8 mouse cellular contexts compared by ENCODE assay signal in genomic region chr19:46044271-46044992, GRCm38 (mm10). TPM values are rescaled to one million over a fixed set of nuclear protein-coding genes. Genes with fewer than 3 reads are reported as not detected.
DNase-seq lines count a peak whose midpoint lies in the region; ATAC-seq and TF ChIP-seq lines count a peak whose summit lies in the region.

Gene Pprc1 (plus strand): TSS chr19:46044886.

- H3K4me1 ChIP-seq in G1E (ENCODE audit: insufficient read depth, low read depth, low read length) = peaks cover 71% of the 10 kb centered on the region
- H3K4me1 ChIP-seq in cortical plate, adult 2 months (ENCODE audit: control insufficient read depth, insufficient read depth, low read length) = peaks cover 23% of the 10 kb centered on the region
- H3K4me1 ChIP-seq in intestine, embryonic 15.5 days (replicated peaks) = peaks cover 53% of the 10 kb centered on the region
- H3K4me1 ChIP-seq in limb, embryonic 14.5 days (ENCODE audit: control insufficient read depth, insufficient read depth, low read length) = peaks cover 58% of the 10 kb centered on the region
- peaks cover 56% of the 10 kb centered on the region for H3K4me1 ChIP-seq in neural tube, embryonic 12.5 days

- TF ChIP-seq POLR2A in cortical plate, adult 2 months (IDR thresholded peaks at IDR 0.05; ENCODE audit: extremely low read depth, insufficient read depth, low read length) = no peak
- no peak for TF ChIP-seq POLR2A in limb, embryonic 14.5 days (IDR thresholded peaks at IDR 0.05; ENCODE audit: borderline replicate concordance, extremely low read depth, insufficient read depth, insufficient read length)

- peak within 1 kb of the TSS; percentile 96 for H3K27ac ChIP-seq in cortical plate, adult 2 months (ENCODE audit: insufficient read depth, low read length)
- H3K27ac ChIP-seq in intestine, embryonic 15.5 days = peak within 1 kb of the TSS; percentile 98
- H3K27ac ChIP-seq in limb, embryonic 14.5 days (replicated peaks; ENCODE audit: low read depth, low read length) = peak within 1 kb of the TSS; percentile 96
- peak within 1 kb of the TSS; percentile 97 for H3K27ac ChIP-seq in neural tube, embryonic 12.5 days

- TF ChIP-seq CTCF in G1E (IDR thresholded peaks at IDR 0.05; ENCODE audit: low read depth, low read length) = no peak
- TF ChIP-seq CTCF in cortical plate, adult 2 months (IDR thresholded peaks at IDR 0.05; ENCODE audit: extremely low read depth, insufficient read depth, low read length) = no peak

- WGBS in intestine, embryonic 15.5 days = 1% methylated on average over 34 of the region's 34 CpGs
- WGBS in limb, embryonic 14.5 days = 2% methylated on average over 13 of the region's 34 CpGs
- WGBS in neural tube, embryonic 12.5 days = under 1% methylated on average over 34 of the region's 34 CpGs

- H3K27me3 ChIP-seq in G1E (ENCODE audit: insufficient read depth, low read length) = no peaks in the 10 kb centered on the region; the same call in 1 of the 2 replicates
- no peaks in the 10 kb centered on the region for H3K27me3 ChIP-seq in intestine, embryonic 15.5 days (replicated peaks)
- no peaks in the 10 kb centered on the region for H3K27me3 ChIP-seq in limb, embryonic 14.5 days (ENCODE audit: control insufficient read depth, insufficient read depth, low read length)
- no peaks in the 10 kb centered on the region for H3K27me3 ChIP-seq in neural tube, embryonic 12.5 days (replicated peaks)

- H3K4me3 ChIP-seq in G1E (ENCODE audit: low read depth, low read length) = peak within 1 kb of the TSS; percentile 96
- peak within 1 kb of the TSS; percentile 77 for H3K4me3 ChIP-seq in cortical plate, adult 2 months (ENCODE audit: insufficient read depth, low read length)
- peak within 1 kb of the TSS; percentile 100 for H3K4me3 ChIP-seq in intestine, embryonic 15.5 days (replicated peaks)
- peak within 1 kb of the TSS; percentile 78 for H3K4me3 ChIP-seq in limb, embryonic 14.5 days (replicated peaks; ENCODE audit: low read length)
- peak within 1 kb of the TSS; percentile 94 for H3K4me3 ChIP-seq in neural tube, embryonic 12.5 days

- peak within 1 kb of the TSS; percentile 89 for H3K4me2 ChIP-seq in intestine, embryonic 15.5 days (replicated peaks)
- peak within 1 kb of the TSS; percentile 99 for H3K4me2 ChIP-seq in limb, embryonic 14.5 days (replicated peaks; ENCODE audit: low read depth, low read length, severe bottlenecking)
- peak within 1 kb of the TSS; percentile 92 for H3K4me2 ChIP-seq in neural tube, embryonic 12.5 days (replicated peaks)

- peaks cover 29% of the 10 kb centered on the region for H3K36me3 ChIP-seq in G1E (replicated peaks)
- H3K36me3 ChIP-seq in intestine, embryonic 15.5 days = no peaks in the 10 kb centered on the region
- H3K36me3 ChIP-seq in limb, embryonic 14.5 days (ENCODE audit: control insufficient read depth, insufficient read depth, low read length) = no peaks in the 10 kb centered on the region
- no peaks in the 10 kb centered on the region for H3K36me3 ChIP-seq in neural tube, embryonic 12.5 days

- peak within 1 kb of the TSS; percentile 98 for H3K9ac ChIP-seq in intestine, embryonic 15.5 days
- H3K9ac ChIP-seq in limb, embryonic 14.5 days (ENCODE audit: low read depth, low read length, severe bottlenecking) = peak within 1 kb of the TSS; percentile 87
- peak within 1 kb of the TSS; percentile 97 for H3K9ac ChIP-seq in neural tube, embryonic 12.5 days

- DNase-seq in 3134 (ENCODE audit: extremely low read depth, insufficient read length, low spot score) (peak; percentile 62), G1E (ENCODE audit: low spot score) (peak; percentile 69)
- peak; percentile 59 to 66 for DNase-seq in gastrocnemius, postnatal 4 days (ENCODE audit: low spot score in 2 of 2)
- DNase-seq in limb, embryonic 14.5 days (ENCODE audit: low spot score) = peak; percentile 81
- DNase-seq in right cerebral cortex, adult 18-20 months = no peak

- no peak for ATAC-seq in G1E (ENCODE audit: extremely low read depth, insufficient number of reproducible peaks, low FRiP score, poor library complexity, severe bottlenecking)
- ATAC-seq in intestine, embryonic 15.5 days = no peak
- peak; percentile 1; the same call in 1 of the 2 replicates for ATAC-seq in limb, embryonic 14.5 days (ENCODE audit: low FRiP score, low read depth)
- ATAC-seq in neural tube, embryonic 12.5 days (ENCODE audit: low FRiP score, low read depth) = no peak

- no peaks in the 10 kb centered on the region for H3K9me3 ChIP-seq in G1E (replicated peaks)
- H3K9me3 ChIP-seq in intestine, embryonic 15.5 days = no peaks in the 10 kb centered on the region
- no peaks in the 10 kb centered on the region for H3K9me3 ChIP-seq in limb, embryonic 14.5 days (ENCODE audit: control insufficient read depth, low read length)
- H3K9me3 ChIP-seq in neural tube, embryonic 12.5 days = no peaks in the 10 kb centered on the region

RNA-seq across cellular contexts. Expression of gene Pprc1, which starts in this region (rescaled TPM):
- total RNA-seq in G1E (2014; fragmentation: Nextera tagmentation) (72.0 and 132 TPM in 2 replicates), G1E (2017) (9.8 and 11.8 TPM in 2 replicates)
- polyA plus RNA-seq in G1E (2012) = 54.8 and 73.3 TPM in 2 replicates
- 13.4 and 16.1 TPM in 2 replicates for polyA plus RNA-seq in cortical plate, adult 2 months (2012; rRNA removed)
- 10 to 100 TPM; 35.3 to 43.9 TPM for total RNA-seq in gastrocnemius, postnatal 4 days (2021)
- polyA plus RNA-seq in intestine, embryonic 15.5 days (2015; fragmentation: Nextera tagmentation; extraction: Ambion mirVana) = 31.0 and 36.5 TPM in 2 replicates
- 61.5 and 76.4 TPM in 2 replicates for polyA plus RNA-seq in limb, embryonic 14.5 days (2012; rRNA removed)
- polyA plus RNA-seq in limb, embryonic 14.5 days (2014; fragmentation: Nextera tagmentation; extraction: Ambion mirVana) = 40.5 and 50.5 TPM in 2 replicates
- 25.6 and 26.2 TPM in 2 replicates for polyA plus RNA-seq in neural tube, embryonic 12.5 days (2016; fragmentation: Nextera tagmentation; extraction: Ambion mirVana)
